Mouse (Mus musculus): Measurements from ENCODE around the gene Arl4a.

Gene Arl4a

DNA sequence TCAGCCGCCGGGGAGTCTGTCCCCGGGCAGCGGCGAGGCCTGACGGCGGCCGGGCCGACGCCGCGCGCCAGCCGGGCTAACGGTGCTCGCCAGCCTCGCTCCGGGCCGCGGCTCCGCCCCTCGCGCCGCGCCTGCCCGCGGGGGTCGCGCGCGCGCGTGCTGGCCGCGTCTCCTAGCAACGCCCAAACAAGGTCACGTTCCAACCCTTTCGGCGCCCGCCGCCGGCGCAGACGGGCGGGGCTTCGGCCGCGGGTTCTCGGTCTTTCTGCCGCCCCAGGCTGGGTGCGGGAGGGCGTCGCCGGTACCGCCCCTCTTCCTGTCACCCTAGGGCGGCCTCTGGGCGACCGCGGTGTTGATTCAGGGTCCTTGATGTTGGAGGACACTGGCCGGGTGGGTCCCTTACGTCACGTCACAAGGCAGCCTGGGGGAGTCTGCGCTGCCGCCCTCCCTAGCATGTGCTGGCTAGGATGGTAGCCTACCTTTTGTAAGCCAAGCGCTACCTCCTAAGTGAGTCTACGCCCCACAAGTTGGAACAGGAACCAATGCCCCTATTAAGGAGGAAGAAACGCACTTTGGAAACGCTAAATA, at the start of gene Arl4a:
Arl4a (minus strand) TSS at position 150 of the 588 bp plus-strand sequence.
- peak; percentile 93 for DNase-seq (ENCODE audit: low spot score)

DNA sequence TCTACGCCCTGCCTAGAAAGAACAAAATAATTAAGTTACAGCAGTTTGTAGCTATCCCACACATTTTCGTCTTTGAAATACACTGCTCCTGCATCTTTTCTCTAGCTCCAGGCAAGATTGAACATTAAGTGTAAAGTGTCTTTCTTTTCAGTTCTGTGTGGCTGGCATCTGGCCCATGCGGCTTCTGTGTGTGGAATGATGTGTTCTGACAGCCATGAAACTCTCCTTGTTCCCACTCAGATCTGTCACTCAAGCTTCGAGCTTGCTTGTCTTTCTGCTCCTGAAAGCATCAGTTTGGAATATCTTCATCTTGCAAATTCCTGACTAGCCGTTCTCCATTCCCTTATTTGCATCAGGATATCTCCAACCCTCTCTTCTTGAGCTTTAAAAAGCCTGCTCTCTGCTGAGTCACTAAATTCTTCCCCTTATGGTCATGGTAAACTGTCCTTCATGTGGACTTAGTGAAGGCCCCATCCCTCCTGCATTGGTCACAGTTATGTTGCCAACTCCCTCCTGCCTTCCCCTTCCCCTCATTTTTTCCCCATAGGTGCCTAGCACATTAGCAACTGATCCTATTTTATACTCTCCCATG, 48.0 kb upstream of the Arl4a start:
- no peak for DNase-seq (ENCODE audit: low spot score)

DNA sequence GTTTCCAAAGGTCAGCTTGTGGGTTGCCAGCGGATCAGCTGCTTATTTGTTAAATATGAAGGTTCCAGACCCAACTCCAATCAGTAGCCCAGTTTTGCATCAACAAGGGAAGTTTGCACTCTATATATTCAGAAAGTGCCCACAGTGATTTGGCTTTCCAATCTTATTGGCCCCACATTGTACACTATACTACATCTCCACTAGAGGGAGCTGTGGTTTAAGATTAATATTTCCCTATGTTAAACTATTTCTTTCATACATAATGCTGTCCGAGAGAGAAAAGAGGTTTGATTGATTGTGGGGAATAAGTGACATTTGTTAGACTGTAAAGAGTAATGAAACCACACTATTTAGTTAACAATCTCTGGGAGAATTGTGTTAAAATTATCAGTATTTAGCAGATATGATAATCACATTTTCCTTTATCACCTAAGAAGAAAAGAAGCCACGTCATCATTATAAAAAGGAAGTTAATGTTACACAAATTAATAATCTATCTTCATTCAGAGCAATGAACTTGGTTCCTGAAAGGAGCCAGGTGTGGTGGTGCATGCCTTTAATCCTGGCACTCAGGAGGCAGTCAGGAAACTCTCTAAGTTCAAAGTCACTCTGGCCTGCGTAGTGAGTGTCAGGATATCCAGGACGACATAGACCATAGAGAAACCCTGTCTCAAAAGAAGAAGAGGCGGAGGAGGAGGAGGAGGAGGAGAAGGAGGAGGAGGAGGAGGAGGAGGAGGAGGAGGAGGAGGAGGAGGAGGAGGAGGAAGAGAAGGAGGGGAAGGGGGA, 44.8 kb upstream of the Arl4a start:
- no peak for DNase-seq (ENCODE audit: low spot score)

DNA sequence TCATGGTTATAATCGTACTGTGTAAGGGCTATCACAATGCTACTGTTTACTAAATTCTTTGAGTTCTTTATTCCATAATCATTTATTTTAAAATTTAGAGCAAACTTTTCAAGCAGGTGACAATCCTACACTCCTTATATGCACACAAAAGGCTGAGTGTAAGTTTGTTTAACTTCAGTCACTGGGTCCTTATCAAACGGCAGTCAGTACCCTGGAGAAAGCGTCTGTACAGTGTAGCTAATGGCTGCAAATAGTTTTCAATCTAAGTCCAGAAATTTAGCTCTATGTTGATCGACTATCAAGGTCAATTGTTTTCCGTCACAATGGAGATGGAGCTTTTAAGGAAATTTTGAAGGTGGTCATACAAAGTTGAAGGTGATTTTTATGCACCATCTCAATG, 44.2 kb upstream of the Arl4a start:
- DNase-seq (ENCODE audit: low spot score): no peak

DNA sequence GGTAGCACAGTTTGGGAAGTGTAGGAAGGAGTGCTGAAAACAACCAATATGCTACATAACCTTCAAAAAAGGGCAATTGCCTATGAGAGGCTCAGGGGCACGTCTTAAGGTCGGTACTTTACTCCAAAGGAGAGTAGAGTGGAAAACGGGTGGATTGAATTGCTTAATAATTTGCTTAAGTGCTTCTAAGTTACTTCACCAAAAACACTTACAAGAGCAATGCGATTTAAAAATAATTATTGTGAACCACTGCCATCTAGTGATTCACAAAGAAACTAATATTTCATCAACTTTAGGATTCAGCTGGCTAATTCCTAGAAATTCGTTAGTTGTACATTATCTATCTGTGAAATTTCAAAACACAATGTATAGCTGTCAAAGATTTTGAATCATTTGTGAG, 35.8 kb upstream of the Arl4a start:
- no peak for DNase-seq (ENCODE audit: low spot score)

DNA sequence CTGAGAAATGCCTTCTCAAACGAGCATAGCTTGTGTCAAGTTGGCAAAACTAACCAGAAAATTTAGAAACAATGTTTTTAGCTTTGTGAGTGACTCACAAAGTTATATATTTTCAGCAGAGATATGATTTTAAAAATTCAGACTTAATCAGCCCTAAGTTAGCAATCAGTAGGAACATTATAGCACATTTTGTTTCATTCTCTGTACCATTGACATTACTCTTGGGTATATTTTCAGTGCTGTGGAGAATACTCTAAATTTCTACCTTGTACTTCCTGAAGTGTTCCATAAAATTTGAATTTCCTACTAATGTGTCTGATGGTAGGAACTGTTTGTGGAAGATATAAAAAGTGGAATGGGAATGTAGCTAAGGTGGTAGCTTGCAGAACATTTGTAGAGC, 9.2 kb upstream of the Arl4a start:
- no peak for DNase-seq (ENCODE audit: low spot score)

DNA sequence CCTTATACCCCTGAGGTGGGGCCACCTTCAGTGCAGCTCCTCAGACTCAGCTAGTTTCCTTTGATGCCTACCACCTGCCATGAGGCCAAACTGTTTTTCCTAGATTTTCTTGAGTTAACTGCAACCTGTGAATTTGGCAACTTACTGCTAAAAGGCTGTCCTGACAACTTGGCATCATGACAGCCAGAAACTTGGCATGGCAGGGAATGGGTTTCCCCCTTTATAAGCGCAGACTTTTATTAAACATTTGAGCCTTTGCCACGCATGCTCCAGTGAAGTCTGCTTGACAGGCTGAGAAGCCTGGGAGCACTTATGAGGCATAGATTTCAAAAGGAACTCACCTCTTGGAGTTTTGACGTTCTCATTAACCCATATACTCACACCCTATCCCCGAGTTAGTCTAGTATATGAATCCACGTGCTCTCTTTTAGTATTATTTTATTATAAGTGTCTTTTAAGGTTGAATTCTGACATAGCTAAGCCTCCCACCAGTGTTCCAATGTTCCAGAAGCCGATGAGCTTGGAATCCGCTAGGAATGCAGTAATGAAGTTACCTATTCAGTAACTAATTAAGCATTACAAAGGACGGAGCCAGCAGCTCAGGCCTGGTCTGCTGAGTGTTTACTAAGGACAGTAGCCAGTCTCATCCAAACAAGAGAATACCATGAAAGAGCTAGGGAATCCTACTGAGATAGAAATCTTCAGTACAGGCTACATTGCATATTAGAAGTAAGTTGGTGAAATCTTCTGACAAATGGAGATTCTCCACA, 6.2 kb upstream of the Arl4a start:
- DNase-seq (ENCODE audit: low spot score): no peak

DNA sequence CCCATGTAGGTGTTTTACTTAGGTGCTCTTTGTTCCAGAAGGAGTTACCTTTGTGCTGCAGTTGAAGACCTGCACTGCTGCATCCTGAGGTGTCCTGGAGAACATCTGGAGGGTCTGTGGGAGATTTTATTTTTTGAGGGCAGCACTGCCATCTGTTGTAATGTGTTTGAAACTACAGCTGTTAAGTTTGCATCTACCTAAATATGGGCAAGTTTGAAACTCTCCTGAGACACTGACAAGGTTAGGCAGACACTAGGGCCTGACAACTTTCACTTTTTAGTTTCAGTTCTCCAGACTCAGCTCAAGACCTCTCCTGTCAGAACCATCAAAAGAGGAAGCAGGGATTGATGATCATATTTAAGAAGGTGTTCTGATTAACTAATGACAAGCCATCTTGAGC, 2.2 kb upstream of the Arl4a start:
- no peak for DNase-seq (ENCODE audit: low spot score)

DNA sequence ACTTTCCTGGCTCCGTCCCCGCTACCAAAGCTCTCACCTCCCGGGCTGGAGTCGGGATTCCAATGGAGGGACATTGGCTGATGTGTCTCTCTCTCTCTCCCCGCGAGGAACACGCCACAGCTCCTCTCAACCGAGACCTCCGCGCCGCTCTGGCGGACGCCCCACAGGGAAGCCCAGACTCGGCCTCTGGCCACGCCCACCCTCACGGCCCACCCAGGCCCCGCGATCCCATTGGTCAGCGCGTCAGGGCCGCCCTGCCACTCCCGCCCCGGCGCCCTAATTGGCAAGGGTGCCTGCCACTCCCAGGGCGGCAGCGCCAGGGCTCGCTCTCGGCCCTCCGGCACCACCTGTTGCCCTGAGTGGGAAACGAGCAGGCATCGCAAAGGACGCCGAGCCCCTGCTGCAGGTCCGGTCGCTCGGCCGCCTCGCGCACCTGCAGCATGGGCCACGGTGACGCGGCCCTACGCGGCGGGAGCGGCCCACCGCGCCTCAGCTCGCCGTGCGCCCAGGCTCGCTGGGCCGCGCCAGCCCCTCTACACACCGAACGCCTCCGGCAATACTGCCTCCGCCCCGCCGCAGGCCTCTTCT, 505 bp downstream of the Arl4a start:
- DNase-seq (ENCODE audit: low spot score): peak; percentile 100

DNA sequence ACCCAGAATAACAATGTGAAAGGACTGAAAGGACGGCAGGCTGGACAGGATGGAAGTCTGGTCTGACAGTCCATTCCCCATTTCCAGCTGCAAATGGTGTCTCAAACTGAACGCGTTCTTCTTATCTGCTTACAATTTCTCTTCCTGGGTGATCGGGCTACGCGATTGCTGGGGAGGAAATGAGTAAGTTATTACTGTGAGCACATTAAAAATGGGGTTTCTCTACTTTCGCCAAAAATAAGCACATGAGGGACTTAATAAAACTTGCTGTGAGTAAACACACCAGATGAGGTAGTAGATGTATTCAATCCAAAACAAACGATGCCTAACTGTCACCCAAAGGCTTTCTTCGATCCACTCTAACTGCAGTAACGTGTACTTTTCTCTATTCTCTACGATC, 1.2 kb downstream of the Arl4a start:
- no peak for DNase-seq (ENCODE audit: low spot score)

DNA sequence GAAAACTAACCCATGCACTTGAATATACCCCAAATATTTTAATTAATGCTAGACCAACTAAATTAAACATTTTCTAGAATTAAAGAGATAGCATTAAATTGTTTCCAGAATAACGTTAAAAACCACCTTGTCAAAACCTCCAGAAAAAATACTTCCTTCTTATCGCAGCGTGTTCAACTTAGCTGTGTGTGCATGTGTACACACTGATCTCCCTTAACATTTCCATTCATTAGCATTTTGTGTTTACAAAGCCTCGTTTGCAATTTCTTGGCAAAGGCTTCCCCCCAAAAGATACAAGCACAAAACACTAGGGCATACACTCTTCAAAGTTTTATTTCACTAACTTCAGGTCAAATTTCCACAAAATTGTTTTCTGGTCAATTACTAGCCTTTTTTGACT, 2.3 kb downstream of the Arl4a start:
- no peak for DNase-seq (ENCODE audit: low spot score)

DNA sequence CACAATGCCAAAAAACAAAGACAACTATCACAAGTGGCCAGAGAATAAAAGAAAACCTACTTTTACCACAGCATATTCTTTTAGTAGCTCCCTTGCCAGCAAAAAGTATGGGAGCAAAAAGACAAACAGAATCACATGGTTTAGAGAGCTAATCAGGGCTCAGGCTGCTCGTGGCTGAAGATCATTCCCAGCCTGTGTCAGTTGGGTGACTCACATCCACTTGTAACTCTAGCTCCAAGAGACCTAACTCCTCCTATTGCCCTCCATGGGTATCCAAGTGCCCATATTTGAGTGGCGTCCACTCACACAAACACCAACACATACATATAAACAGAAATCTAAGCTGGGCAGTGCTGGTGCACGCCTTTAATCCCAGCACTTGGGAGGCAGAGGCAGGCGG, 8.6 kb downstream of the Arl4a start:
- no peak for DNase-seq (ENCODE audit: low spot score)

DNA sequence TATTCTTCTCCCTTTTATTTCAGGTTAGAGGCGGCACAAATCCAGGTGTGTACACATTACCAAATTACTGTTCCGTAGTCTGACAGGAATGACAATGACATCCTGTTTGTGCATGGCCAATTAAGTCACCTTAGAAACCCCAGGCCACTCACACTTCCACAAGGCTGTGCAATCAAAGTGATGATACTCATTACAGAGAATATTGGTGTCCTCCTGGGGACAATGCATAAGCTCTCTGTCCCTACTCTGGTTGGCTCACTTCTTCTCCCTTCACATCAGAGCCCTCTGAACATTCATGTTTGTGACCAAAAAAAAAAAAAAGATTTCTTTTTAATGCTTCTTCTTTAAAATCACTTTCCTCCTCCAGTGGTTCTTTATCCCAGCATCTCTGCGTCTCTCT, 10.0 kb downstream of the Arl4a start:
- no peak for DNase-seq (ENCODE audit: low spot score)

DNA sequence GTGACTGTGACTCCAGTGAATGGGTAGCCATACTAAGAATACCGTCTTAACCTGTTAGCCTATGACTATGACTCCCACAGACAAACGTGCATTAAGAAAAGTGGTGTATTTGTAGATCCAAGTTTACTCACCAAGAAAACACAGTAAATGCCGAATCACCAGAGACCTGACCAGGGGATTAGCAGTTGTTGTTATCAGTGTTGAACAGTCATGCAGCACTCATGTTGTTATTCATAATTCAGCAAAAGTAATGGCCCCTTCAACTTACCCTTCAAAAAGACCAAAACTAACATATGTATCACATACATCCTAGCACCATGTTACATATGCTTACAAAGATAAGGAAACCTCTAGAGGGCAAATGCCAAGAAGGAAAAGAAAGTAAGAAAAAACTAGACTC, 10.4 kb downstream of the Arl4a start:
- DNase-seq (ENCODE audit: low spot score): no peak

DNA sequence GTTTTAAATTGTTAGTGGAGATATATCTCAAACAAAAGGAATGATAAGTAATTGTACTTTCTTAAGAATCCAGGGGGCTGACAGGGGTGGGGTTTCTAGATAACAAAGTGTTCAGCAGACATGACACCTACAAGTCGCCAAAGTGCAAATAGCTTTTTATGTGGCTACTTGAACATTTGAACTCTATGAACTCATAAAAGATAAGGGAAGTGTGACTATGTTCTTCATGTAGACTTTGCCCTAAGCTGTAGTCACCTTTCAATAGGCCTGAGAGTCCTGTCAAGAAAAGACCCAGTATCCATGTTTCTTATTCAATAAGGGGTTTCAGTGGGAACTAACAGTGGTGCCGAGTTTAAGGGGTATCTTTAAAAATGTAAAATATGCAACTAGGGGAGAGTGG, 13.9 kb downstream of the Arl4a start:
- no peak for DNase-seq (ENCODE audit: low spot score)

DNA sequence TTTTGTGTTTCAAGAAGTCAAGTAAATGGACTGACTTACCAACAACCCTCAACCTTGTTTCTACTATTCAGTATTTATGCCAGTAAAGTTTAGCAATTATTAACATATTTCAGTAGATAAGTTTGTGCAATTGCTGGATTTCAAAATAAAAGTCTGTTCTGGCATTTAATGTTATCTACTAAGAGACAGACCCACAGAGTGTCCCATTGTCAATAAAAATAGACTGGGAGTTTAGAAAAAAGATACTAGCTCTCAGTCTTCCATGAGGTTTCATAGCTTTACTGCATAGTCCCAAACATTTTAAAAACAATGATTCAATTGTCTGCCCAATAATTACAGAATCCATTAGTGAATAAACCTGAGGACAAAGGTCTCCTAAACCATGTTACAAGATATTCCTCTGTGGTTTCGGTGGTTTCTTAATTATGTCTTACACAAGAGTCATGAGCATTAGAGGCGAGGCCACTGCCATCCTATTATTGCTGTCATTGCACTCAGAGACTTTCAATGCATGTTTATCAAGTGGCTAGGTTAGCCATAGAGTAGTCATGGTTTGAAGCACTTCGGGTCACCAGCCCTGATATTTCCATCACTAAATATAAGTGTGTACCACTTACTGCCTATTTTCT, 14.7 kb downstream of the Arl4a start:
- no peak for DNase-seq (ENCODE audit: low spot score)

DNA sequence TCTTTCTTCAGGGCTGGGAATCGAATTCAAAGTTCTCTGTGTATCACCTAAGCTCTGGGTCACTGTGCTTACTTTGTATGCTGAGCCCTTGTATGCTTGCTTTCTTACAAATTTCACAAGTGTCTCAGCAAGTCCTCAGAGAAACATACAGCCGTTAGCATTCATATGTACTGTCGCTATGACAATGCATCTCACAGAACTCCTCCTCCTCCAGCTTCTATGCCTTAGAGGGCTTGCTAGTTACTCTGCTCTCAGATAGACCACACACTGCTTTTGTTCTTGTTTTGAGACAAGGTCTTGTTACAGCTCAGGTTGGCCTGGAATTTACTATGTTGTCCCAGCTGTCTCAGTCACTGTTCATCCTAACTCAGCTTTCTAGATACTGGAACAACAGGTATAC, 15.5 kb downstream of the Arl4a start:
- no peak for DNase-seq (ENCODE audit: low spot score)

DNA sequence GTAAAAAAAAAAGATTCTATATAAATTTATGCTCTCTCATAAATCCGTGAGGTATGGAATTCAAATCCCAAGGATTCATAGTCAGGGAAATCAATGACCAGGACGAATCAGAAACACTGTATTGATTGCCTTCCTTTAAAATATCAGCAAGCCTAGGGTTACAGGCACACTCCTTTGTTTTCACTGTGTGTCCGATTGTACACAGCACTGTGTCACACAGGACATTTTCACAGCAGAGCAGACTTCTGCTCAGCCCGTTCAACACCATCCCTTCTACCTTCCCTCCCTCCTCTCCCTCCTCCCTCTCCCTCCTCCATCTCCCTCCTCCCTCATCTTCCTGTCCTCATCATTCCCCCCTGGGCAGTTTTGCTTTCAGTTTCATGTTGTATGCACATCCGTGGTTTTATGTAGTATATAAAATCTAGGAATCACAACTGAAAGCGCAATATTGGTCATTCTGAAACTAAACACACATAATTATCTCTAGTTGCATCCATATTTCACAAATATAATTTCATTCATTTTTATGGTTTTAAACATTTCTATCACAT, 19.8 kb downstream of the Arl4a start:
- DNase-seq (ENCODE audit: low spot score): no peak

DNA sequence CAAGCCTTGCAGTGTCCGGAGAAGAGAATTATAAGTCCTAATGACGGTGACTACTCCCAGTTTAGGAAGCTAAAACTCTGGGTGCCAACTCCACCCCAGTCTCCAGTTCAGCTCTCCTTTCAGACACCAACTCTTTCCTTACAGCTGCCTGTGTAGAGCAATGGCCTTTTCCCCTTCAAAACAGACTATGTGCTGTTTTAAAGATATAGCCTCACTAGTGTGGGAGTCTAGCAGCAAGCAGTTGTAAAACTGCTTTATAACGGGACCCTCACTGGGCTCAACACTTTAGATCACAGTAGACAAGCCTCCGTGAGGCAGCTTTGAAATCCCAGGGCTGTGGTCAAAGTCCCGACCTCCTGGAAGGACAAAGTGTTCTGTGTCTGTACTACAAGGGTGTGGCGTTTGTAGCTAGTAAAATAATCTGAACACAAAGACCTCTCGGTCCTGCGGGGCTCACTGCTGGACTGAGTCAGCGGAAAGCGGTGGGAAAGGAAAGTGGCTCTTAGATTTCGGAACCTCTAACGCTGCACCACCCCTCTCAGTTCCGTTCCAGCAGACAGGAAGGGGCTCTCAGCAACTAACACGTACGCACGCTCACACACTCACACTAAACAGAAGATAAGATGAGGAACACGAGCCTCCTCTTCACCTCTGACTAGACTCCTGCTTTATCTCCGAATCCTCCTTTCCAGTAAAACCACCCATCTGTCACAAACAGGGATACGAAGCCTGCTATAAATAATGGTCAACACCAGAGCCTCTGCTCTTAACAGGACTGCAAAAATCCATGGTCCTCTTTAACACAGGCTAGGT, 21.0 kb downstream of the Arl4a start:
- peak; percentile 47 for DNase-seq (ENCODE audit: low spot score)

DNA sequence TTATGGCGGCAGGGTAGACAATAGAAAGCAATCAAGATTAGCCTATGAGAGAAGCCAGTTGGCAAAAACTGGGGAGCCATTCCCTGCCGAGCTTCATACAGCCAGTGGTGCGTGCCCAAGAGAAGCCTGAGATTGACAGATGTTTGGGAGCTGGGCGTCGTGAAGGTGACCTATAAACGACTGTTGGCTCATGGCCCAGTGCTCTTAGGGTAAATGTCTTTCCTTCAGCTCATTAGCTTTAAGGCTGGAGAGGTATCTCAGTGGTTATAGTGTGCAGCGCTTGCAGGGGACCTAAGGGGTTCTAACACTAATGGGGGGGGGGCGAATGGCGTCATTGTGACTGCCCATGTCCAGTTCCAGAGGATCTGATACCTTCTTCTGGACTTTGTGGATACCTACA, 21.8 kb downstream of the Arl4a start:
- DNase-seq (ENCODE audit: low spot score): no peak

DNA sequence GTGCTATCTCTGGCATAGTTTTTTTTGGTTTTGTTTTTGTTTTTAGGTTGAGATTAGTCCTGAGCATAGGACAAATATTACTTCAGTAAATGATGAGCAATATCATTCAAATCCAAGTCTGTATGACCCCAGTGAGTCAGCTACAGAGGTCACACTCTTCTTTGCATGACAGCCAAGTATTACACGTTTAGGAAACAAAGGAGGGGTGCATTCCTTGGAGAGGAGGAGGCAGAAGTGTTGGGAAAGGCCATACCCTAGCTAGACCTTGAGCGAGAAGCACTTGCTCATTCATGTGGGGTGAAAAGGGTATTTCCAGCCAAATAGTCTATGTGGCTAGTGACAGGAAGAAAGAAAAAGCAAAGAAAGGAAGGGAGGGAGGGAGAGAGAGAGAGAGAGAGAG, 28.0 kb downstream of the Arl4a start:
- no peak for DNase-seq (ENCODE audit: low spot score)

Measured in ovary, postnatal 36 days (tissue).